ENCODE assay signal across 29 mouse cellular contexts in genomic region chr1:78234306-78234705, GRCm38 (mm10). TPM values are rescaled to one million over a fixed set of nuclear protein-coding genes. Genes with fewer than 3 reads are reported as not detected.
"Had no signal": no experiment of that assay in that cellular context is flagged by ENCODE, and none has a peak within 500 bp of the region (broad histone marks: within the 10 kb centered on the region; RNA-seq: fewer than 3 reads in every experiment).

No protein-coding gene starts in this region.

- ATAC-seq: hindbrain, postnatal 0 days; intestine, embryonic 16.5 days; liver, embryonic 12.5 days had no signal

- H3K9me3 ChIP-seq: heart, embryonic 13.5 days; heart, embryonic 15.5 days; hindbrain, embryonic 13.5 days; hindbrain, embryonic 15.5 days; kidney, embryonic 15.5 days; limb, embryonic 13.5 days; limb, embryonic 15.5 days; liver, embryonic 12.5 days had no signal

- H3K4me2 ChIP-seq: heart, embryonic 11.5 days; heart, embryonic 13.5 days; heart, embryonic 15.5 days; hindbrain, embryonic 13.5 days; hindbrain, embryonic 15.5 days; kidney, embryonic 15.5 days; limb, embryonic 13.5 days; limb, embryonic 15.5 days; liver, embryonic 12.5 days had no signal

- H3K36me3 ChIP-seq: heart, embryonic 13.5 days; heart, embryonic 15.5 days; hindbrain, embryonic 13.5 days; hindbrain, embryonic 15.5 days; kidney, embryonic 15.5 days; limb, embryonic 13.5 days; limb, embryonic 15.5 days; liver, embryonic 12.5 days had no signal

- H3K9ac ChIP-seq: heart, embryonic 13.5 days; heart, embryonic 15.5 days; hindbrain, embryonic 13.5 days; hindbrain, embryonic 15.5 days; kidney, embryonic 15.5 days; limb, embryonic 13.5 days; limb, embryonic 15.5 days; liver, embryonic 12.5 days had no signal

- DNase-seq: gastrocnemius, postnatal 14 days; gastrocnemius, postnatal 36 days; heart, adult 18-20 months; heart, postnatal 14 days; heart, postnatal 36 days; kidney, adult 11 months; kidney, adult 2 months; kidney, adult 9 months; kidney, postnatal 14 days; kidney, postnatal 36 days; layer of hippocampus, adult 9-11 months; layer of hippocampus, postnatal 36 days; left cerebral cortex, postnatal 4 days had no signal

- H3K4me3 ChIP-seq: heart, embryonic 13.5 days; heart, embryonic 15.5 days; hindbrain, embryonic 13.5 days; hindbrain, embryonic 15.5 days; kidney, embryonic 15.5 days; limb, embryonic 13.5 days; limb, embryonic 15.5 days; liver, embryonic 12.5 days had no signal

- H3K27ac ChIP-seq: heart, embryonic 13.5 days; heart, embryonic 15.5 days; hindbrain, embryonic 13.5 days; hindbrain, embryonic 15.5 days; hindbrain, postnatal 0 days; kidney, embryonic 15.5 days; kidney, postnatal 0 days; limb, embryonic 13.5 days; limb, embryonic 15.5 days; liver, embryonic 12.5 days had no signal

- H3K4me1 ChIP-seq: heart, embryonic 13.5 days; heart, embryonic 15.5 days; hindbrain, embryonic 13.5 days; hindbrain, embryonic 15.5 days; kidney, embryonic 15.5 days; liver, embryonic 12.5 days had no signal

- H3K27me3 ChIP-seq: heart, embryonic 15.5 days; hindbrain, embryonic 13.5 days; hindbrain, embryonic 15.5 days; limb, embryonic 13.5 days; limb, embryonic 15.5 days; liver, embryonic 12.5 days had no signal

RNA-seq across cellular contexts. Expression of gene Pax3, which starts 37.4 kb away (rescaled TPM):
- polyA plus RNA-seq: gonadal fat pad, adult 2 months; intestine, embryonic 14.5 days; intestine, embryonic 16.5 days; kidney, embryonic 15.5 days; kidney, postnatal 0 days; large intestine, adult 2 months; liver, adult 2 months had no signal
